Mouse (Mus musculus) C2C12 (cell line): ENCODE measurements around the gene Prdx3. TPM values are rescaled to one million over a fixed set of nuclear protein-coding genes. Genes with fewer than 3 reads are reported as not detected.

ENCODE experiments used
- H3K27me3 ChIP-seq: one replicate; pipeline ENCODE4 v1.6.1; 2011; ENCODE audit not compliant: control insufficient read depth, insufficient read depth, insufficient read length
- H3K36me3 ChIP-seq: one replicate; pipeline ENCODE4 v1.6.1; 2011; ENCODE audit not compliant: control insufficient read depth, insufficient read depth
- H3K4me3 ChIP-seq: one replicate; pipeline ENCODE4 v1.5.1; 2011; ENCODE audit warnings: mild to moderate bottlenecking, control low read depth; ENCODE audit not compliant: poor library complexity, insufficient read depth, severe bottlenecking
- H3K79me2 ChIP-seq: one replicate; pipeline ENCODE4 v1.6.1; 2011; ENCODE audit not compliant: control insufficient read depth, insufficient read depth
- H3K79me3 ChIP-seq: one replicate; pipeline ENCODE4 v1.6.1; 2011; ENCODE audit warnings: low read depth, control low read depth
- H3ac ChIP-seq: one replicate; pipeline ENCODE3; 2011; ENCODE audit warnings: low read depth; ENCODE audit not compliant: control insufficient read depth, insufficient read length
- CEBPB ChIP-seq: IDR thresholded peaks from one replicate; pipeline ENCODE4 v1.6.1; 2011; ENCODE audit warnings: low read depth, mild to moderate bottlenecking, control low read depth, moderate library complexity
- CTCF ChIP-seq: IDR thresholded peaks from one replicate; pipeline ENCODE4 v1.5.1; 2011; ENCODE audit not compliant: control insufficient read depth, insufficient read depth, insufficient read length
- FOSL1 ChIP-seq: IDR thresholded peaks from one replicate; pipeline ENCODE4 v1.8.0; 2011; ENCODE audit warnings: mild to moderate bottlenecking, low read length; ENCODE audit not compliant: poor library complexity, insufficient read depth, severe bottlenecking
- MAX ChIP-seq: IDR thresholded peaks from one replicate; pipeline ENCODE4 v1.6.1; 2011; ENCODE audit warnings: mild to moderate bottlenecking, control low read depth
- MYOD1 ChIP-seq: IDR thresholded peaks from one replicate; pipeline ENCODE4 v1.6.1; 2011; ENCODE audit warnings: low read depth; ENCODE audit not compliant: control insufficient read depth, insufficient read length
- MYOG ChIP-seq: IDR thresholded peaks from one replicate; pipeline ENCODE4 v1.6.1; 2011; ENCODE audit not compliant: control insufficient read depth, insufficient read length; ENCODE audit errors: extremely low read depth
- USF1 ChIP-seq: IDR thresholded peaks from one replicate; pipeline ENCODE4 v1.6.1; 2011; ENCODE audit warnings: low read depth, mild to moderate bottlenecking, control low read depth, moderate library complexity
- polyA plus RNA-seq: library from polyadenylated mRNA; unstranded; fragments of >200 nt; fragmentation: generic; extraction: Trizol; gene quantifications from one replicate; pipeline ENCODE4 v1.2.1, GENCODE M21; 2012; ENCODE audit warnings: missing spikeins

The Prdx3 gene
- polyA plus RNA-seq, 1 experiment: 83.1 TPM

GRCm38 (mm10) chr19:60860868-60861700 is 13.3 kb downstream of the Prdx3 start, which contains the start of gene Sfxn4:
Sfxn4 (minus strand) TSS chr19:60861479.
- peaks cover 18% of the 10 kb centered on the region for H3K36me3 ChIP-seq
- TF ChIP-seq MAX (peak; percentile 14), MYOG (no peak)
- peak within 1 kb of the TSS; percentile 18 for H3K4me3 ChIP-seq
- peak within 1 kb of the TSS; percentile 14 for H3ac ChIP-seq
- H3K79me2 ChIP-seq: no peaks in the 10 kb centered on the region
- peaks cover 1% of the 10 kb centered on the region for H3K79me3 ChIP-seq
- no peaks in the 10 kb centered on the region for H3K27me3 ChIP-seq

- Histone ChIP-seq H3K79me2 (no peaks in the 10 kb centered on the region), H3K36me3 (peaks cover 7% of the 10 kb centered on the region), H3ac (no peak overlapping the region), H3K27me3 (no peaks in the 10 kb centered on the region), H3K79me3 (no peaks in the 10 kb centered on the region), H3K4me3 (no peak overlapping the region)
- TF ChIP-seq MYOD1 (no peak), MYOG (no peak), USF1 (no peak), MAX (no peak), CTCF (no peak), CEBPB (no peak), FOSL1 (no peak)
These were observed 28.6 kb downstream of the Prdx3 start for GRCm38 (mm10) chr19:60845731-60846130.

GRCm38 (mm10) chr19:60843324-60843723 is 31.0 kb downstream of the Prdx3 start:
- no peaks in the 10 kb centered on the region for H3K79me3 ChIP-seq
- no peak overlapping the region for H3ac ChIP-seq
- H3K79me2 ChIP-seq: no peaks in the 10 kb centered on the region
- no peak for TF ChIP-seq CTCF
- no peak for TF ChIP-seq MAX
- no peak for TF ChIP-seq MYOG
- TF ChIP-seq USF1: no peak
- no peak for TF ChIP-seq MYOD1
- no peak for TF ChIP-seq CEBPB
- no peak for TF ChIP-seq FOSL1
- no peaks in the 10 kb centered on the region for H3K27me3 ChIP-seq
- no peak overlapping the region for H3K4me3 ChIP-seq
- H3K36me3 ChIP-seq: peaks cover 9% of the 10 kb centered on the region

GRCm38 (mm10) chr19:60837747-60838146 is 36.6 kb downstream of the Prdx3 start:
- TF ChIP-seq CTCF (no peak), MYOG (no peak), MAX (no peak)
- Histone ChIP-seq H3ac (no peak overlapping the region), H3K36me3 (peaks cover 40% of the 10 kb centered on the region)

GRCm38 (mm10) chr19:60818677-60819076 is 55.7 kb downstream of the Prdx3 start:
- H3K79me2 ChIP-seq: no peaks in the 10 kb centered on the region
- H3K36me3 ChIP-seq: peaks cover 30% of the 10 kb centered on the region
- no peaks in the 10 kb centered on the region for H3K79me3 ChIP-seq
- TF ChIP-seq CTCF: no peak
- TF ChIP-seq USF1: no peak
- no peak for TF ChIP-seq MAX
- TF ChIP-seq FOSL1: no peak
- no peak for TF ChIP-seq CEBPB
- TF ChIP-seq MYOD1: no peak
- no peak for TF ChIP-seq MYOG
- H3K4me3 ChIP-seq: no peak overlapping the region
- no peaks in the 10 kb centered on the region for H3K27me3 ChIP-seq
- H3ac ChIP-seq: no peak overlapping the region

More at GRCm38 (mm10) chr19:60837747-60838146, 36.6 kb downstream of the Prdx3 start:
- no peak overlapping the region for H3K4me3 ChIP-seq
- no peaks in the 10 kb centered on the region for H3K79me3 ChIP-seq
- H3K27me3 ChIP-seq: no peaks in the 10 kb centered on the region
- no peaks in the 10 kb centered on the region for H3K79me2 ChIP-seq

Other genes starting within 250 kb of the Prdx3 start
- 2.8 TPM for gene Nanos1, start 118.6 kb downstream of the Prdx3 start, polyA plus RNA-seq
- gene Eif3a, start 83.9 kb downstream of the Prdx3 start, polyA plus RNA-seq: 68.7 TPM
- gene Fam45a, start 63.0 kb downstream of the Prdx3 start, polyA plus RNA-seq: 8.5 TPM
- gene Sfxn4, start 13.1 kb downstream of the Prdx3 start, polyA plus RNA-seq: 1.8 TPM
- gene Grk5, start 15.2 kb upstream of the Prdx3 start, polyA plus RNA-seq: 1.1 TPM